Mouse (Mus musculus): Measurements from ENCODE around the gene Snx13. TPM values are rescaled to one million over a fixed set of nuclear protein-coding genes. Genes with fewer than 3 reads are reported as not detected.

The Snx13 gene
- total RNA-seq, 4 experiments from 2014 or later: 61.0 to 71.9 (median 67.6) TPM

DNA sequence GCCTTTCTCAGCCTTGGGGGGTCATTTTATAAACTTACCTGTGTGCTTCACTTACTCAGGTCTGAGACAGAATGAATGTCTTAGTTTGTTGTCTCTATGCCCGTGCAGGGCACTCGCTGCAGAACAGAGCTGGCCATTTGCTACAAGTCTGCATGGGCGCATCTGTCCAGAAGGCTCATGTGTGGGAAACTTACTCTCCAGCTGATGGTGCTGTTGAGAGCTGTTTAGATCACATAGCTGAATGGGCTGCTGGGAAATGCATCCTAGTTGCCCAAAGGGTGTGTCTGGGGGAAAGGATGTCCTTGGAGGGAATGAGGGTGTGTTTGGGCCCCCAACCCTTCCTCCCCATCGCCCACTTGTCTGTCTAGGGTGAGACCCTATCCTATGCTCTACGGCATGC, 137.3 kb downstream of the Snx13 start:
- DNase-seq (ENCODE audit: low spot score in 2 of 2): no peak

GRCm38 (mm10) chr12:35191698-35192425, 144.9 kb downstream of the Snx13 start:
- DNase-seq (ENCODE audit: low spot score in 2 of 2): peak; percentile 57 to 85

DNA sequence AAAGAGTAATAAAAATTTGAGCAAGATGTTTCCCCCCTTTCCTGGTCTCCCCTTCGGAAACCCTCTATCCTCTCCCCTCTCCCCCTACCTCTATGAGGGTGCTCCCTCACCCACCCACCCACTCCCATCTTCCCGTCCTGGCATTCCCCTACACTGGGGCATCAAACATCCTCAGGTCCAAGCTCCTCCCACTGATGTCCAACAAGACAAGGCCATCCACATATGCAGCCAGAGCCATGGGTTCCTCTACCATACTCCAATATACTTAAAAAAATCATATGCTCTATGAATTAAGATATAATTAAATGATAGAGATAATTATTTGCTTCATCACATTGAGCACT, 145.4 kb downstream of the Snx13 start:
- DNase-seq (ENCODE audit: low spot score in 2 of 2): no peak

Small RNA genes within 50 kb of the gene (microRNA-seq; reads per million reads assigned to microRNA genes)
- gene Mir680-3: 0 reads per million in 2 experiments

Other genes with a start within 250 kb of the Snx13 start
- 10 to 100 TPM; 40.9 to 48.6 (median 44.8) TPM for gene Hdac9, start 130.1 kb upstream of the Snx13 start, total RNA-seq (2022)
- not detected for gene Prps1l1, start 62.4 kb upstream of the Snx13 start, total RNA-seq (2022)